Comparison of ENCODE assay signal across 24 mouse cellular contexts in genomic region chr11:46269893-46270292, GRCm38 (mm10). TPM values are rescaled to one million over a fixed set of nuclear protein-coding genes. Genes with fewer than 3 reads are reported as not detected.
A peak's percentile ranks its signal among the peaks of the same experiment; 100 is the strongest.
DNase-seq lines count a peak whose midpoint lies in the region; ATAC-seq and TF ChIP-seq lines count a peak whose summit lies in the region.
"Had no signal": no experiment of that assay in that cellular context is flagged by ENCODE, and none has a peak within 500 bp of the region (broad histone marks: within the 10 kb centered on the region; RNA-seq: fewer than 3 reads in every experiment).

No protein-coding gene starts in this region.

- DNase-seq in forebrain, embryonic 11.5 days (ENCODE audit: low spot score): no peak
- DNase-seq in forebrain, postnatal 0 days: no peak
- peak; percentile 60 for DNase-seq in midbrain, embryonic 11.5 days (ENCODE audit: low spot score, missing footprints)
- DNase-seq: adrenal gland, adult 8-10 months; adrenal gland, postnatal 36 days; B cell, adult 2 months; cerebellum, adult 11-12 months; cerebellum, adult 2 months; cerebellum, adult 9-10 months; cerebellum, postnatal 10 days; cerebellum, postnatal 25 days had no signal

- 0 out of 2 replicates have a peak, but pooled peaks have one; percentile 15 for ATAC-seq in forebrain, embryonic 12.5 days (ENCODE audit: low FRiP score)
- ATAC-seq in forebrain, embryonic 11.5 days (replicated peaks; ENCODE audit: low FRiP score): no peak
- ATAC-seq in forebrain, postnatal 0 days: peak; percentile 19; the same call in 1 of the 2 replicates
- no peak for ATAC-seq in forebrain, embryonic 13.5 days
- ATAC-seq in midbrain, embryonic 11.5 days (ENCODE audit: low FRiP score): no peak
- no peak for ATAC-seq in midbrain, embryonic 15.5 days (replicated peaks)
- ATAC-seq: activated CD4-positive, CD25-positive, alpha-beta regulatory T cell, adult 4 months; CD4-positive, CD25-positive, alpha-beta regulatory T cell, adult 4 months; Patski had no signal

- no peak for TF ChIP-seq CTCF in forebrain, postnatal 0 days (IDR thresholded peaks at IDR 0.05; ENCODE audit: low read depth)

- H3K4me2 ChIP-seq in forebrain, embryonic 12.5 days: no peak overlapping the region
- H3K4me2 ChIP-seq in forebrain, embryonic 11.5 days (ENCODE audit: low read depth, low read length, severe bottlenecking): no peak overlapping the region
- H3K4me2 ChIP-seq in forebrain, postnatal 0 days (ENCODE audit: low read depth): no peak overlapping the region
- no peak overlapping the region for H3K4me2 ChIP-seq in forebrain, embryonic 13.5 days
- no peak overlapping the region for H3K4me2 ChIP-seq in midbrain, embryonic 11.5 days
- H3K4me2 ChIP-seq in midbrain, embryonic 15.5 days: no peak overlapping the region
- H3K4me2 ChIP-seq: embryonic facial prominence, embryonic 12.5 days; forebrain, embryonic 15.5 days had no signal

- WGBS in forebrain, embryonic 12.5 days: 67% methylated on average over 3 of the region's 3 CpGs
- WGBS in forebrain, embryonic 11.5 days: 75% methylated on average over 3 of the region's 3 CpGs
- WGBS in forebrain, postnatal 0 days: 69% methylated on average over 3 of the region's 3 CpGs
- 66% methylated on average over 3 of the region's 3 CpGs for WGBS in forebrain, embryonic 13.5 days
- WGBS in midbrain, embryonic 11.5 days: 77% methylated on average over 3 of the region's 3 CpGs
- WGBS in midbrain, embryonic 15.5 days: 82% methylated on average over 3 of the region's 3 CpGs

- H3K27me3 ChIP-seq in forebrain, embryonic 12.5 days: no peaks in the 10 kb centered on the region
- no peaks in the 10 kb centered on the region for H3K27me3 ChIP-seq in forebrain, embryonic 11.5 days (ENCODE audit: control insufficient read depth, insufficient read depth, low read length)
- H3K27me3 ChIP-seq in forebrain, postnatal 0 days (ENCODE audit: insufficient read depth, low read length): no peaks in the 10 kb centered on the region
- no peaks in the 10 kb centered on the region for H3K27me3 ChIP-seq in forebrain, embryonic 13.5 days
- H3K27me3 ChIP-seq in midbrain, embryonic 11.5 days (ENCODE audit: control insufficient read depth, insufficient read depth, low read length): no peaks in the 10 kb centered on the region
- no peaks in the 10 kb centered on the region for H3K27me3 ChIP-seq in midbrain, embryonic 15.5 days (replicated peaks)
- H3K27me3 ChIP-seq: CH12.LX; embryonic facial prominence, embryonic 12.5 days; forebrain, embryonic 15.5 days; Patski had no signal

- no peak overlapping the region for H3K4me3 ChIP-seq in forebrain, embryonic 12.5 days (replicated peaks)
- no peak overlapping the region for H3K4me3 ChIP-seq in forebrain, embryonic 11.5 days (ENCODE audit: low read depth, low read length)
- no peak overlapping the region for H3K4me3 ChIP-seq in forebrain, postnatal 0 days (ENCODE audit: low read depth, low read length)
- H3K4me3 ChIP-seq in forebrain, embryonic 13.5 days: no peak overlapping the region
- H3K4me3 ChIP-seq in midbrain, embryonic 11.5 days (ENCODE audit: low read depth, low read length): no peak overlapping the region
- H3K4me3 ChIP-seq in midbrain, embryonic 15.5 days: no peak overlapping the region
- H3K4me3 ChIP-seq: embryonic facial prominence, embryonic 10.5 days; embryonic facial prominence, embryonic 12.5 days; forebrain, embryonic 15.5 days had no signal

- H3K4me1 ChIP-seq in forebrain, embryonic 12.5 days: no peaks in the 10 kb centered on the region
- no peaks in the 10 kb centered on the region for H3K4me1 ChIP-seq in forebrain, embryonic 11.5 days (replicated peaks; ENCODE audit: control insufficient read depth, insufficient read depth, low read length)
- no peaks in the 10 kb centered on the region for H3K4me1 ChIP-seq in forebrain, postnatal 0 days (ENCODE audit: insufficient read depth)
- no peaks in the 10 kb centered on the region for H3K4me1 ChIP-seq in forebrain, embryonic 13.5 days
- no peaks in the 10 kb centered on the region for H3K4me1 ChIP-seq in midbrain, embryonic 11.5 days (ENCODE audit: control insufficient read depth, insufficient read depth, low read length)
- H3K4me1 ChIP-seq in midbrain, embryonic 15.5 days: no peaks in the 10 kb centered on the region
- H3K4me1 ChIP-seq: embryonic facial prominence, embryonic 12.5 days; forebrain, embryonic 15.5 days had no signal

- no peak overlapping the region for H3K27ac ChIP-seq in forebrain, embryonic 12.5 days
- H3K27ac ChIP-seq in forebrain, embryonic 11.5 days (ENCODE audit: low read depth, low read length): no peak overlapping the region
- H3K27ac ChIP-seq in forebrain, postnatal 0 days (ENCODE audit: low read depth, low read length): no peak overlapping the region
- H3K27ac ChIP-seq in forebrain, embryonic 13.5 days: no peak overlapping the region
- H3K27ac ChIP-seq in midbrain, embryonic 11.5 days (ENCODE audit: low read depth, low read length): no peak overlapping the region
- H3K27ac ChIP-seq in midbrain, embryonic 15.5 days: no peak overlapping the region
- H3K27ac ChIP-seq: embryonic facial prominence, embryonic 10.5 days; embryonic facial prominence, embryonic 12.5 days; forebrain, embryonic 15.5 days had no signal

- H3K9ac ChIP-seq in forebrain, embryonic 12.5 days: no peak overlapping the region
- H3K9ac ChIP-seq in forebrain, embryonic 11.5 days (ENCODE audit: low read length): no peak overlapping the region
- no peak overlapping the region for H3K9ac ChIP-seq in forebrain, postnatal 0 days
- H3K9ac ChIP-seq in forebrain, embryonic 13.5 days: no peak overlapping the region
- H3K9ac ChIP-seq in midbrain, embryonic 11.5 days (ENCODE audit: low read length): no peak overlapping the region
- H3K9ac ChIP-seq in midbrain, embryonic 15.5 days: no peak overlapping the region
- H3K9ac ChIP-seq: embryonic facial prominence, embryonic 12.5 days; forebrain, embryonic 15.5 days had no signal

- no peaks in the 10 kb centered on the region for H3K9me3 ChIP-seq in forebrain, embryonic 12.5 days
- no peaks in the 10 kb centered on the region for H3K9me3 ChIP-seq in forebrain, embryonic 11.5 days (ENCODE audit: control insufficient read depth, low read length)
- H3K9me3 ChIP-seq in forebrain, postnatal 0 days (ENCODE audit: low read length): no peaks in the 10 kb centered on the region
- H3K9me3 ChIP-seq in forebrain, embryonic 13.5 days (replicated peaks): no peaks in the 10 kb centered on the region
- no peaks in the 10 kb centered on the region for H3K9me3 ChIP-seq in midbrain, embryonic 11.5 days (ENCODE audit: control insufficient read depth, low read length)
- H3K9me3 ChIP-seq in midbrain, embryonic 15.5 days: no peaks in the 10 kb centered on the region
- H3K9me3 ChIP-seq: embryonic facial prominence, embryonic 10.5 days; embryonic facial prominence, embryonic 12.5 days; forebrain, embryonic 15.5 days; G1E had no signal

- peaks cover 80% of the 10 kb centered on the region for H3K36me3 ChIP-seq in forebrain, embryonic 12.5 days (replicated peaks)
- H3K36me3 ChIP-seq in forebrain, embryonic 11.5 days (ENCODE audit: control insufficient read depth, insufficient read depth, low read length): no peaks in the 10 kb centered on the region; the same call in 1 of the 2 replicates
- peaks cover 73% of the 10 kb centered on the region for H3K36me3 ChIP-seq in forebrain, postnatal 0 days (ENCODE audit: insufficient read depth)
- peaks cover 79% of the 10 kb centered on the region for H3K36me3 ChIP-seq in forebrain, embryonic 13.5 days (ENCODE audit: poor library complexity, severe bottlenecking)
- H3K36me3 ChIP-seq in midbrain, embryonic 11.5 days (ENCODE audit: control insufficient read depth, insufficient read depth, low read length): peaks cover 5% of the 10 kb centered on the region; the same call in 1 of the 2 replicates
- peaks cover 61% of the 10 kb centered on the region for H3K36me3 ChIP-seq in midbrain, embryonic 15.5 days (replicated peaks)
- H3K36me3 ChIP-seq: embryonic facial prominence, embryonic 12.5 days had no signal

RNA-seq across cellular contexts. Expression of gene Fndc9, which starts 34.6 kb away (rescaled TPM):
- 1.1 and 1.7 TPM in 2 replicates for polyA plus RNA-seq in forebrain, embryonic 12.5 days (2016; fragmentation: Nextera tagmentation; extraction: Ambion mirVana)
- polyA plus RNA-seq in forebrain, embryonic 11.5 days (2014; fragmentation: Nextera tagmentation; extraction: Ambion mirVana): 0.65 and 1.5 TPM in 2 replicates
- total RNA-seq in forebrain, postnatal 0 days (2014; rRNA removed): 11.1 and 12.2 TPM in 2 replicates
- 9.9 and 15.9 TPM in 2 replicates for polyA plus RNA-seq in forebrain, postnatal 0 days (2015; fragmentation: Nextera tagmentation; extraction: Ambion mirVana)
- 2.2 and 2.5 TPM in 2 replicates for polyA plus RNA-seq in forebrain, embryonic 13.5 days (2015; fragmentation: Nextera tagmentation; extraction: Ambion mirVana)
- polyA plus RNA-seq in midbrain, embryonic 11.5 days (2014; fragmentation: Nextera tagmentation; extraction: Ambion mirVana): 1.1 and 1.2 TPM in 2 replicates
- polyA plus RNA-seq in midbrain, embryonic 15.5 days (2015; fragmentation: Nextera tagmentation; extraction: Ambion mirVana): 8.4 and 10.0 TPM in 2 replicates
- total RNA-seq: adrenal gland, adult 18-20 months; adrenal gland, adult 8-10 months; adrenal gland, postnatal 14 days; adrenal gland, postnatal 36 days had no signal
- polyA plus RNA-seq: G1E had no signal

RNA-seq across cellular contexts. Expression of gene Cyfip2, which starts 42.8 kb away (rescaled TPM):
- polyA plus RNA-seq in forebrain, embryonic 12.5 days (2016; fragmentation: Nextera tagmentation; extraction: Ambion mirVana): 55.7 and 64.2 TPM in 2 replicates
- polyA plus RNA-seq in forebrain, embryonic 11.5 days (2014; fragmentation: Nextera tagmentation; extraction: Ambion mirVana): 49.9 and 50.9 TPM in 2 replicates
- 92.5 and 114 TPM in 2 replicates for total RNA-seq in forebrain, postnatal 0 days (2014; rRNA removed)
- polyA plus RNA-seq in forebrain, postnatal 0 days (2015; fragmentation: Nextera tagmentation; extraction: Ambion mirVana): 54.9 and 75.8 TPM in 2 replicates
- 55.9 and 59.8 TPM in 2 replicates for polyA plus RNA-seq in forebrain, embryonic 13.5 days (2015; fragmentation: Nextera tagmentation; extraction: Ambion mirVana)
- 34.0 and 40.4 TPM in 2 replicates for polyA plus RNA-seq in midbrain, embryonic 11.5 days (2014; fragmentation: Nextera tagmentation; extraction: Ambion mirVana)
- 97.6 and 104 TPM in 2 replicates for polyA plus RNA-seq in midbrain, embryonic 15.5 days (2015; fragmentation: Nextera tagmentation; extraction: Ambion mirVana)

Comparison
In these comparisons a context has a peak if more than half of its experiments do, and no peak if none do; other contexts are left out.
1. ATAC-seq: peak in forebrain, embryonic 12.5 days (single experiment) and forebrain, postnatal 0 days (single experiment); none in forebrain, embryonic 11.5 days (single experiment), forebrain, embryonic 13.5 days (single experiment), midbrain, embryonic 11.5 days (single experiment) and midbrain, embryonic 15.5 days (single experiment).